Mouse (Mus musculus): ENCODE measurements around the gene Ccdc162.

Gene Ccdc162

DNA sequence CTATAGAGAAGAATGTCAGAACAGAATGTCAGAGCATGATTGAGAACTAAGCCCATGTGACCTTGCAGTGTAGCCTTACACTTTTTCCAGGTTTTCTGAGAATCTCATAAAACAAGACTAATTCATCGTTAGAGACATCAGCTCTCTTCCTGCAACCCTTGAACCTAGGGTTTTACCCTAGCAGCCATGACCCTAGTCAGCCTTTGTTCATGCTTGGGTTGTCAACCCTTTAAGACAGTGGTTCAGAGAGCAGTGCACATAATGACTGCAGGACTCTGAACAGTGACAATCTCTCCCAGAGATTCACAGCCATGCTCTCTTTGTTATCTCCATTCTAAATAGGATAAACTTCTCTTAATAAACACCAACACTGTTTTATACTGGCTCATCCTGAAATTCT lies 137.9 kb downstream of the Ccdc162 start:
- DNase-seq (ENCODE audit: low spot score in 2 of 2): no peak

DNA sequence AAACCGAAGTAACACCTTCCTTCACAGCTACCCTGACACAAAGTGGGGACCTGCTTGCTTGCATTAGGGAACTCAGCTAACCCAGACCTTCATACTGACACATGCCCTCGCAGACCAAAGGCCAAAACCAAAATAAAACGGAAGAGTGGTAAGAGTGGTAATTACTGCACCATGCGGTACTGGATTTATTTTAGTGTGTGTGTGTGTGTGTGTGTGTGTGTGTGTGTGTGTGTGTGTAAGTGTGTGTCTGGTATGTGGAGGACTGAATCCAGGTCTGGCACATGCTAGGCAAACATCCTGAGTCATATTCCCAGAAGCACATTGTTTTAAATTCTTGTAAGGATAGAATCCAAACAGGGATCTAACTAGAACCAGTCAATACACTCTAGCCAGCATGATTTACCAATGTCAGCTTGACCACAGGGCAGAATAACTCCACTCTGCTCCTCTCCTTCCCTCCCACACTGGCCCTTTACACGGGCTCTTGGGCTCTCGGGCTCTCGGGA lies 140.1 kb downstream of the Ccdc162 start:
- DNase-seq (ENCODE audit: low spot score in 2 of 2): no peak

DNA sequence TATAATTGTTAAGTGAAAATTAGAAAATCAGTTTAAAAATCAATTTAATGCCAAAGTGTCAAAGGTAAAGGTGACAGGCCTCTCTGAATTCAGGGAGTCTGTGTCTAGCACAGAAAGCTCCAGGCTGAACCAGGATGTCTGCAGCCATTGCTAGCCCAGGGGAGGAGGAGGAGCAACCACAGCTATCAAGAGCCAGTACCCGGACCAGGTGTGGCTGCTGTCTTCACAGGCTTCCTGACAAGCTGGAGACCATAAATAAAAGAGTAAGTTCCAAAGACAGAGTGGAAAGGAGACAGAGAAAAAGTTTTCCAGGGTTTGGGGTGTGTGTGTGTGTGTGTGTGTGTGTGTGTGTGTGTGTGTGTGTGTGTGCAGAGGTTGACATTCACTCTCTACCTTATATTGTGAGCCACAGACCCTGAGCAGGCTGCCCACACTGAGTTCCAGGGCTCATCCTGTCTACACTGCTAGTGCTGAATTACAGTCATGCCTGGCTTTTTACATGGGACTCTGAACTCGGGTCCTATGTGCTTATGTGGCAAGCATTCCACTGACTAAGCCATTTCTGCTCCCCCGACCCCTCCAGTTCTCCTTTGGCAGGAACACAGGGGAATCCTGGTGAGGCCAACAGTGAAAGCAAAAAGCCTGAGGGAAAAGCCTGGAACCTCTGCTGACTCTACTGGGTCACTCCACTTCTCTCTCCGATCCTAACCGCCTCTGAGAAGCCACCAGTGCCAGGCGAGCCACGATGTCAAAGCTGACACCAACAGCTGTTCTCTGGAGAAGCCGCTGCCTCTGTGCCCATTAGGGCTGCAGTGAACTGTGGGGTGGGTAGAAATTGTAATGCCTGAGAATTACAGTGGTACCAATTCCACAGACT lies 140.7 kb downstream of the Ccdc162 start:
- DNase-seq (ENCODE audit: low spot score in 2 of 2): no peak

DNA sequence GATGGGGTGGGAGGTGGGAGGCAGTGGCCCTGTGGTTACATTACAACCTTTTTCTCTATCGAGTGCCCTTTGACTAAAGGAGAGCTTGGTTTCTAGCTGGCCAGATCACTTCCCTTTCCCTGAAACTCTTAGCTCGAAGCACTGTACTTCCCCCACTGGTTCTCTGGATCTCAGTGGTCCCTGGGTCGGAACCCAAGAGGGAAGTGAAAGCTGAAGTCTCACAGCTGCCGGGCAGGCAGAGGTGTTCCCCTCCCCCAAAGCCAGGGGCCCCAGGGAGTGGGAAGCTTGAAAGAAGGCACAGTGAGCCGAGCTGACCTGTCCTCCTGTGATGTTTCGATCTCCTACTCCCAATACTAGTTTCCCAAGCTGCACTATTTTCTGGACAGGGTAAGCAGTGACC lies 143.2 kb downstream of the Ccdc162 start:
- no peak for DNase-seq (ENCODE audit: low spot score in 2 of 2)

DNA sequence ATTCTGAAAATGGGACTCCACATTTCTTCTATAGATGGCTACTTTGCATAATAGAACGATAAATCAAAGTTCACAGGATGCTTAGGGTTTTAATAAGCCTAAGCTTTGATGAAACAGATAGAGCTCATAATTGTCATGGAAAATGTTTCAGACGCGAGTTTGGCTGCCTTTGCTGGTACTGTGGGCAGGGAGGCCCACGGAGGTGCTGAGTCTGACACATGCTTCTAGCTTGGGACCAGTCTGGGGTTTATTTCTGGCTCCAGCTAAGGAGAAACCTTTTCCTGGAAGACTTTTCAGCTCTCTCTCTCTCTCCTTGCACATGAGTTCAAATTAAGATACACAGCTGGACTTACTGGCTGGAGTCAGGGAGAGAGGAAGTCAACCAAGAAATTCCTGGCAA lies 144.2 kb downstream of the Ccdc162 start:
- peak in 1 of 2 experiments; percentile 15 for DNase-seq (ENCODE audit: low spot score in 2 of 2)

DNA sequence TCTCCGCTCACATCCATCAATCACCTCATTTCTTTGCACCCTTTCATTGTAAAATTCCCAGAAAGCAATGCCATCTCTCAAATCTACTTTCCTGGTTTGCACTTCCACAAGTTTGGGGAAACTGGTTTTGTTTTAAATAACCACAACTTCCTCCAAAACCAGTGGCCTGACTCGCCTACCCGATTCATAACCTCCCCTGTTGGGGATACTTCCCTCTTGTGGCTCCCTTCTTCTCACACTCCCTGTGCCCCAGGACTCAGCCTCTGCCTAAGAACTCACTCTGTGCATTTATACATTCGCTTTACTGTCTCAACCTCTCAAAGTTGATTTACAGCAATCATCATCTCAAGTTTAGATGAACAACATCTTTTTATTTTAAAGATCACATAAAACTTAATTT lies 145.4 kb downstream of the Ccdc162 start:
- no peak for DNase-seq (ENCODE audit: low spot score in 2 of 2)

DNA sequence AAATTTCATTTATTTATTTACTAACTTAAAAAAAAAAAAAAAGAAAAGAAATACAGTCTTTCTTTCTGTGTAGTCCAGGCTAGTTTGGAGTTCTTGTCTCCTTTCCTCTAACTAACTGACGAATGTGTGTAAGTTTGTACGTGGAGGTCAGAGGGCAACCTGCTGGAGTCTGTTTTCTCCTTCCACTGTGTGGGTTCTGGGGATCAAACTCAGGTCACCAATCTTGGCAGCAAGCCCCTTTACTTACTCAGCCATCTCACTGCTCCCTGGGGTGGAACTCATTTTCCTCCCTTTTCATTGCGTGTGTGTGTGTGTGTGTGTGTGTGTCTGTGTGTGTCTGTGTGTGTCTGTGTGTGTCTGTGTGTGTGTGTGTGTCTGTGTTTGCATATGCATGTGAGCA lies 148.1 kb downstream of the Ccdc162 start:
- DNase-seq (ENCODE audit: low spot score in 2 of 2): no peak

DNA sequence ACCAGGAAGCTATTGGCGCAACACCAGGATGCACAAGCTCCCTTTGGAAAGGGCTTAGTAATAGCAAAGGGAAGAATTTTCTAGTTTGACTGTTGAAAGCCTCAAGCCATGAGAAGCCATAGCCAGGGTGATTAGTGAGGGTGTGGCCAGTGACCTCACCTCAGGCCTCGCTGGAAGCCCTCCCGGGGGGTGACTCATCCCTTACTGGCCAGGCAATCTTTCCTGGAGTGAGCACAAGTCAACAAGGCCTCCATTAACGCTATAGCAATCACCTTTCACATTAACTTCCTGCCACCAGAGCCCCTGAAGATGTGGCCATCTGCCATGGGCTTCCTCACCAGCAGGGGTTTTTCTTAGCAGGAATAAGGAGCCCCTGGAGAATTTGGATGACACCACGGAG lies 151.3 kb downstream of the Ccdc162 start:
- DNase-seq (ENCODE audit: low spot score in 2 of 2): no peak

DNA sequence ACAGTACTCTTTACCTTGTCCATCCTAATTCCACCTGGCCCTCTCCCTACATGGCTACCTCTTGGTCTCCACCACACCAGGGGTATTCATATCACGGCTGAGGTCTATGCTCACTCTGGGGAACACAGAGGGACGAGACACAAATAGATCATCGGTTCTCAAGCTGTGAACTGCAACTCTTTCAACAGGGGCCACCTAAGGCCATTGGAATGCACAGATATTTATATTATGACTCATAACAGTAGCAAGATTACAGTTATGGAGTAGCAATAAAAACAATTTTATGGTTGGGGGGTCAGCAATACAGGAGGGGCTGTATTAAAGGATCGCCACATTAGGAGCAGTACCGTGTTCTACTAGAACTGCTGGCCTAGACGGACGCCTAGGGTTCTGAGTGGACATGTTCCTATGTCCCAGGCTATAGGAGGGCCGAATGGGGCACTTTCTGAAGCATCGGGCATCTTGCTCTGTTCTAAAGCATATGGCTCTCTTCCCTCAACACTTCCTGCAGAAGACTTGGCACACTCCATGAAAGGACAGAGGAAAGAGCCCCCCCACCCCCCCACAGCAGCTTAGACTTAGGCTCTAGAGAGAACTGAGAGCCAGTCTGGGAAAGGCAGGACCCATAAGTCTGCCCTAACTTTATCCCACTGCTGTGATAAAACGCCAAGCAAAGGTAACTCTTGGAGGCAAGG lies 154.6 kb downstream of the Ccdc162 start:
- DNase-seq (ENCODE audit: low spot score in 2 of 2): no peak

DNA sequence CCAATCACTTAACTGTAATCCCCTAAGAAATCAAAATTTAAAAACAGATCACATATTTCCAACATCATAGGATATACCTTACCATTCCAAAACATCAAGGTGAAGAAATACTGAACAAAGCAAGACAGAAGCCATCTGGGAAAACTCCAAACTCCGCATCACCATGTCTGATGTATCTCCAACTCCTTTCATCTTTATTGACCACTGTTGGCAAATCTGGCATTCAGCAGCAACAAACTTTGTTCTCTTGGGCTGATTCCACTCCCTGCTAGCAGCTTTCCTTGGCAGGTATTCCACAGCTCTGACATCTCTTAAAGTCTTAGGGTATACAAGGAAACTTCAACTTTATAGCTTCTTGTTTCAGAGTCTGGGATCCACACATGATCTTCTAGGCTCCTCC lies 158.0 kb downstream of the Ccdc162 start:
- no peak for DNase-seq (ENCODE audit: low spot score in 2 of 2)

DNA sequence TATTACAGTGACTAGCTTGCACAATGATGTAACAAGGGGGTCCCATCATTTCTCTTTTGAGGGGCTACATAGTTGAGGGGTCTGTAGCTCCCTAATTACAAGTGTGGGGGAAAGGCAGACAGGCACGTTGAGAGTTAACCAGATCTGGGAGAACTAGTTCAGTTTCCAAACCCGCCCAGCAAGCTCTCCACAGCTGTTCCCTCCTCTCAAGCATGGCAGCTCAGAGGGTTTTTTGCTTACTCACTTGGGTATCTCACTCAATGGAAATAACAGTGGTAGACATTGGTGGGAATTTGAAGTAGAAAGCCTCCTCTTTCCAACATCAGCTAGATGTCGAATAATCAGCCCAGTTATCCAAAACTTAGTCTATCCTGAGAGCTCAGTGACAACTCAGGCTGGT lies 161.4 kb downstream of the Ccdc162 start:
- no peak for DNase-seq (ENCODE audit: low spot score in 2 of 2)

DNA sequence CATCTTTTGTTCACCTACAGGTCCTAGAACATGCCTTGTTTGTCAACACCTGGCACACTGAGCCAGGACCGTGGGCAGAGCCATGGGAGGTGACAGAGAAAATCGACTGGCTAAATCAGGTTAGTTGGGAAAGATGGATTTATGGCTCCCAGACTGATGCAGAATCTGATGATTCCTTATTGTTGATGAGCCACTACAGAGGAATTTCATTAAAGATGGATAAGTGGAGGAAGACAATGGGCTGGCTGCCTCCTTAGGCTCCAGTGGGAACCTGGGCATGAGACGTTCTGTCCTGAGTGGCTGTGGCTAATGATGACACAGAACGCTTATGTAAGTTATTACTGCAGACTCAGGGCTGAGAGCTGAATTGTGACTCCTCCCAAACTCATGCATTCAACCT lies 162.7 kb downstream of the Ccdc162 start:
- no peak for DNase-seq (ENCODE audit: low spot score in 2 of 2)

DNA sequence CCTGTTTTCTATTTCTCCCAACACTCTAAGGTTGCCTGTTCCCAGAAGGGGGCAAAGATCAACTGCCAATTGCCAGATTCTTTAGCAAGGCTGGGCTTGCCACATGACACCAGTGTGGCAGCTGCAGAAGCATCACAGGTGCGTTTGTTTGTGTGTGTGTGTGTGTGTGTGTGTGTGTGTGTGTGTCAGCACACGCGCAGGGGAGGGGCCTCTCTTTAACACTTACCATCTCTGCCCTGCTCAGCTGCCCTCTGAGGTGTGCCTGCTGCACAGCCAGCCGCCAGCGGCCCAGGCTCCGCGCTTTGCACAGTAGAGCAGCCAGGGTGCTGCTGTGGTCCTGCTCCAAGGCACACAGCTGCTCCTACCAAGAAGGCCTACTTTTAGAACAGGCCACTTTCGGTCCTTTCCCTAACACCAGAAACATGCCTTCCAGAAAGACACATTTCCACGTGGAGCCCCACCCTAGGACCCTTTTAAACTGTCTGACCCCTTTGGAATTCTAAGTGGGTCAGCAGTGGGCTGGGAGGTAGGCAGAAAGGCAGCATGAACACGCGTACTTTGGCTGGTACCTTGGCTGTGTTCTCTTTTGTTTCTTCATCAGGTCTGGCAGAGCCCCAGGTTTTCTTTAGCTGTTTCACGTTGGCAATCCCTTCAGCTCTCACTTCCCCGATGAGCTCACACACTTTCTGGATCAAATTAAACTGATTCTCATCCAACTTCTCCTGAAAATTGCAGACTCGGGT lies 163.4 kb downstream of the Ccdc162 start:
- peak; percentile 53 to 61 for DNase-seq (ENCODE audit: low spot score in 2 of 2)

DNA sequence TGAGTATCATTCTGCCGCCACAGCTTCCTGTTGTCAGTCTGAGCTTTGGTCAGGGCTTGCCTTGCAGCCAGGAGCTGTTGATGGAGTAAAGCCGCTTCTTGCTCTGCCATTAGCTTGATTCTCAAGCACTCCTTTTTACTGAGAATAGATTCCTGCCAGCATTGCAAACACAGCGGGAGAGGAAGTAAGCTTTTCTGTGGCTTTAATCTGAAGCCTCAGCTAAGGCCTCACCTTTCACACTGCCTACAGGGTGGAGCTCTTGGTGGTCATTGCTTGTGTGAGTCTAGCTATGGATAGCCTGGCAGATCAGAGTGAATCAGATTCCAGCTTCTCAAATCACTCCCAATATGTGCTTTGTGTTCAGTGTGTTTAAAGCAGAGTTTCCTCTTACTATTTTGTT lies 164.1 kb downstream of the Ccdc162 start:
- DNase-seq (ENCODE audit: low spot score in 2 of 2): peak in 1 of 2 experiments; percentile 11

DNA sequence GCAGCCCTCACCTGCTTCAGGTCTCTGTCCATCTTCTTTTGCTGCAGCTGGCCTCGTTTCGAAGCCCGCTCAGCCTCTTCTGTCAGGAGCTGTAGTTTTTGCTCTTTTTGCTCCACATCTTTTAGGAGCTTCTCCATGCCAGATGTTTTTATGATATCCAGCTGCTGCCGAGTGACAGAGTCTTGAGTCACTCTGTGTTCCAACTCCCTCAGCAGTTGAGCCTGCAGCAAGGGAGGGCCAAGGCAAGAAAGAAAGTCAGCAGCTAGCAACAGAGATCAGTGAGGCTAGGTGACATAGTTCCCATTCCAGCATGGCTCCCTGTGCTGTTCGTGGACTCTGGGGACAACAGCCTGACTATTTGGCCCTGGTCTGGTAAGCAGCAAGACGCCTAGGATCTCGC lies 165.7 kb downstream of the Ccdc162 start:
- no peak for DNase-seq (ENCODE audit: low spot score in 2 of 2)

DNA sequence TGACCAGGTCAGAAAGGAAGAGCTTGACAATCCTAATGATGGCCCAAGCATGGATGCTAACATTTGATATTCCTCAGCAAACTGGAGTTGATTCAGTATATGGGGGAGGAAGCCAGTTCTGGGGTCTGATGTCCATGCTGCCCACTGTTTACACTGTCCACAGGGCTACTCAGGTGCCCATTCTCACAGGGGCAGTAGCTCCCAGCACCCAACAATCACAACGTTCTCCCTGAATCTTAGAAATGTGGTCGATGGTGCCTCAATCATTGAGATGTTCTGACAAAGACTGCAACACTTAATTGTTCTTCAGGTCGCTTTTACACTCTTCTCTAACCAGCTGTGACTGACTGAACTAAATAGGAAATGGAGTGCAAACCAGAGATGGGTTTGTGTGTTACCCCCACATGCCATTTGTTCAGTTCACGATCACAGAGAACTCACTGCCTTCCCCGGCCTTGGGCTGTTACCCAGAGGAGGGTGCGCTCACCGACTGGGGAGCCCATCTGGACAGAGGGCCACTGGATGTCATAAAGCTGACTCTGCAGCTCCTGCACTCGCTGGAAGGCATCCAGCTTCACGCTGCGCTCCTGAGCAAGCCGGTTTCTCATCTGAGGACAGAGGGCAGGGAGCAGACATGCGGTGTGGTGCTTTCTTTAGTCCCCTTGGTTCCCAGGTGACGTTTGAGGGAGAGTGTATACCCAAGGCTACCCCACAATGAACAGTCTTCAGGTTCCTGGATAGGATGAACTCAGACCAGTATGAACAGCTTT lies 169.9 kb downstream of the Ccdc162 start:
- DNase-seq (ENCODE audit: low spot score in 2 of 2): no peak

DNA sequence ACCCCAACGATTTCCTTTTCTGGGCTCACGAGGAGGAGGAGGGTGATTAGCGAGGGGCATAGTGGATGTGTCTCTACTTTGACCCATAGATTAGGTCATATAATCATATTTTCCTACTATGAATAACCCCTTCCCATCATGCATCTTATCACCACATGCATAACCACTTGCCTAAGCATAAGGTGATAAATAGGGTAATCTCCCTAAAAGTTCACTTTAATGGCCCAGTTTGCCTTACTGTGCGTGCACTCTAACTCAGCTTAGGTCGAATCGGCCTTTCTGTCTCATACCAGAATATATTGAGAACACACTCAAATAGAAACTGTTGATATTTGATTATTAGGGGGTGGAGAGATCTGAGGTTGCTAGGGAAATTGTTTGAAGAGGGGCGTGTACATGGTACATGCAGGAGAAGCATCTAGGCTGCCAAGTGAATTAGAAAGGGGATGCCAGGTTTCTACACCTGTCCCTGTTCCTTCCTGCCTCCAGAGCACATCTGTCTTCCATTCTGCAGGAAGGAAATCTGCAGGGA lies 171.1 kb downstream of the Ccdc162 start:
- no peak for DNase-seq (ENCODE audit: low spot score in 2 of 2)

DNA sequence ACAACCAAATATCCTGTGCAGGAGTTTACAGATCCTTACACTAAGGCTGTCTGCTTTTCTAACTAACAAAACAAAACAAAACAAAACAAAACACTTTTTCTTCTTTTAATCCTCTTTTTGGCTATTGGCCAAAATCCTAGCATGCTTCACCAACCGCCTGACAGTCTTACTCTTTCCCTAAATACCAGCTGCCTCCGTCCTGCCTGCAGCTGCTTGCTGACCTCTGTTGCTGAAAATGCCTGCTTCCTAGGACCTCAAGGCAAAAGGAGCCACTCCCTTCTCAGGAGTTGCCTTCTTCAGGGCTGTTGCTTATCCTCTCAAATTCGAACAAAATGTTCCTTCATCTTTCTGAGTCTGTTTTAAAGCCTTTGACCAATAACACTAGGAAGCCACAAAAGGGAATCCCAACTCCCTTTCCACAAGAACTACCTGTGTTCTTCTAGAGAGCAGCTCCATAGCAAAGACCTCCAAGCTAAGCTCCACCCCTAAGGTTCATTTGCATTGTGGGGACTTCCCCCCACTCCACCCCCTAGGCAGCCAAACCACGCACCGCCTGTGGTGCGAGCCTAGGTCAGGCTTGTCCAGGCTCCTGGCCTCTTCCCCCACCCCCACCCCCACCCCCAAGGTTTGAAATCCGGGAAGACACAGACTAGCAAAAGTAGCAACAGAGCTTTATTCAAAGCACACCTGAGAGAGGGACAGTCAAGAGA lies 171.8 kb downstream of the Ccdc162 start:
- no peak for DNase-seq (ENCODE audit: low spot score in 2 of 2)

DNA sequence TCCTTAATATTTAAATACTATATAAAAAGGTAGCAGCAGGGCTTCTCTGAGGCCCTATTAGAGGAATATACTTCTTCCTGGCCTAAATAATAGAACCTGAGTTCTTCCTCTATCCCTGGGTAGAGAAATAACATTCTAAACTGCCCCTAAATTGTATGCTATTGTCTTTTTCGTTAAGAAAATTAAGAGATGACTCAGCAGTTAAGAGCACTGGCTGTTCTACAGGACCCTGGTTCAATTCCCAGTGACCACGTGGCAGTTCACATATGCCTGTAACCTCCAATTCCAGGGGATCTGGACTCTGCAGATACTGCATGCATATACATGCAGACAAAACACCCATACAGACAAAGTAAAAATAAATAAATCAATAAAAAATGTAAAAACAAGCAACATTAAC lies 172.6 kb downstream of the Ccdc162 start:
- no peak for DNase-seq (ENCODE audit: low spot score in 2 of 2)

DNA sequence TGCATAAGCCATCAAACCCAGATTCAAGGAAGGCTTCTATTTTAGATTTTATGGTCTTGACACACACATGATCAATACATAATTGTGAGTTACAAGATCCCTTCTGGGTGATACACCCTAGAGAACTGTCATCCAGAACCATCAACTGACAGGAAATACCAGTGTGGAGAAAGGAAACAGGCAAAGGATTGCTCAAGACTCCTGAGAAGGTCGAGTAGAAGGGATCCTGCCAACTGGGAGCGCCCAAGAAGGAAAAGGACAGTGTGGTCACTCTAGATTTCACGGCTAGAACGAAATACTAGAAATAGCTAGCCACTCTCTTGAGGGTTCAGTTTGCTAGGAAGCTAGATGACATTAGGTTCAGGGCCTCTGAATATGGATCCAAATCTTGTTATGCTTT lies 173.0 kb downstream of the Ccdc162 start:
- DNase-seq (ENCODE audit: low spot score in 2 of 2): no peak

DNA sequence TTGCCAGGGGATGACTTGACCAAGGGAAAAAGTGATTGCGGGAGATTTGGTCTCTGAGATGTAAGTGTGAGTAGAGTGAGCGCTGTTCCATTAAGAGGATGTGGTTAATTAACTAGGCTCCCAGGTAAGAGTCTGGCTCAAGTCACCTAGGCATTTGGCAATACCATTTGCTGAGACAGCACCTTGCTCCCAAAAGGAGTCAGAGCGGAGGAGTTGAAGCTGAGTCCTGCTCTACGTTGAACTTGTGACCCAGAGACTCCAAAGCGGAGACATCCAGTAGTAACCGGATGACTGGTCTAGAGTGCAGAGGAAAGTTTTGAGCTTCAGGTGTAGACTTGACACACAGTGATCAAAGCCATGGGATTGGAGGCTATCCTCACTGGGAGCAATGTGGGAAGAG lies 174.4 kb downstream of the Ccdc162 start:
- no peak for DNase-seq (ENCODE audit: low spot score in 2 of 2)

Data from right cerebral cortex, adult 2 months (tissue).